Mouse (Mus musculus) midbrain, embryonic 11.5 days (tissue): ENCODE measurements at regions not wholly inside any gene's neighbourhood (a gene's known extent, or its start where the extent isn't known, plus 50 kb on each side); places are given as distances from the start of the nearest gene placed in this dataset.

Experiments
- ATAC-seq: fragments of 200-750 bp; cut with Nextera tagmentation; 2 replicates; pipeline ENCODE4 v1.8.0; 2017; ENCODE audit warnings: moderate TSS enrichment, moderate library complexity; ENCODE audit not compliant: low FRiP score
- DNase-seq: peaks from one replicate; pipeline ENCODE4 v3.0.0; 2015; ENCODE audit warnings: low spot score; ENCODE audit errors: missing footprints
- H3K27ac ChIP-seq: fragments of 300-500 bp; sonication (generic); 2 replicates; pipeline ENCODE4 v1.5.1; 2014; ENCODE audit warnings: low read depth, low read length
- H3K27me3 ChIP-seq: fragments of 300-500 bp; sonication (generic); 2 replicates; pipeline ENCODE4 v1.6.1; 2014; ENCODE audit warnings: mild to moderate bottlenecking, low read length, moderate library complexity, mixed read lengths; ENCODE audit not compliant: control insufficient read depth, insufficient read depth
- H3K36me3 ChIP-seq: fragments of 300-500 bp; sonication (generic); 2 replicates; pipeline ENCODE4 v1.6.1; 2014; ENCODE audit warnings: mild to moderate bottlenecking, low read length, moderate library complexity, mixed read lengths; ENCODE audit not compliant: control insufficient read depth, insufficient read depth
- H3K4me1 ChIP-seq: fragments of 300-500 bp; sonication (generic); 2 replicates; pipeline ENCODE4 v1.6.1; 2014; ENCODE audit warnings: low read length; ENCODE audit not compliant: control insufficient read depth, insufficient read depth
- H3K4me2 ChIP-seq: fragments of 300-500 bp; sonication (generic); 2 replicates; pipeline ENCODE4 v1.6.1; 2014; ENCODE audit warnings: mild to moderate bottlenecking, moderate library complexity
- H3K4me3 ChIP-seq: fragments of 300-500 bp; sonication (generic); 2 replicates; pipeline ENCODE4 v1.5.1; 2014; ENCODE audit warnings: low read depth, low read length
- H3K9ac ChIP-seq: fragments of 300-500 bp; sonication (generic); 2 replicates; pipeline ENCODE4 v1.6.1; 2014; ENCODE audit warnings: low read length
- H3K9me3 ChIP-seq: fragments of 300-500 bp; sonication (generic); 2 replicates; pipeline ENCODE4 v1.6.1; 2016; ENCODE audit warnings: low read length; ENCODE audit not compliant: control insufficient read depth
- WGBS: fragments of 180-500 bp; shearing (Covaris S2); extraction: QIAGEN DNeasy Blood & Tissue Kit; methylation state at CpG from one replicate; pipeline ENCODE4 v1.1.7; 2014; 5-methylcytosine and 5-hydroxymethylcytosine counted together

GRCm38 (mm10) chr9:69681372-69682213 is 79.1 kb downstream of the Foxb1 start:
- H3K27ac ChIP-seq: no peak overlapping the region

GRCm38 (mm10) chr9:69678634-69679033 is 82.1 kb downstream of the Foxb1 start:
- Histone ChIP-seq H3K4me3 (no peak overlapping the region), H3K27me3 (no peaks in the 10 kb centered on the region), H3K9ac (no peak overlapping the region), H3K4me1 (peaks cover 10% of the 10 kb centered on the region), H3K9me3 (no peaks in the 10 kb centered on the region), H3K4me2 (no peak overlapping the region), H3K27ac (no peak overlapping the region), H3K36me3 (no peaks in the 10 kb centered on the region)
- WGBS: 88% methylated on average over 1 of the region's 1 CpGs
- no peak for ATAC-seq
- DNase-seq: no peak

More at GRCm38 (mm10) chr9:69681372-69682213, 79.1 kb downstream of the Foxb1 start:
- Histone ChIP-seq H3K27me3 (no peaks in the 10 kb centered on the region), H3K9ac (no peak overlapping the region), H3K9me3 (no peaks in the 10 kb centered on the region), H3K36me3 (no peaks in the 10 kb centered on the region), H3K4me3 (no peak overlapping the region), H3K4me1 (peaks cover 10% of the 10 kb centered on the region), H3K4me2 (no peak overlapping the region)
- ATAC-seq (peak; percentile 16; the same call in 1 of the 2 replicates), DNase-seq (peak; percentile 89)
- WGBS: 6% methylated on average over 9 of the region's 9 CpGs

- H3K4me1 ChIP-seq: peaks cover 19% of the 10 kb centered on the region
- no peak overlapping the region for H3K9ac ChIP-seq
- 74% methylated on average over 10 of the region's 10 CpGs for WGBS
- peaks cover 10% of the 10 kb centered on the region for H3K27me3 ChIP-seq
- DNase-seq (peak; percentile 54), ATAC-seq (no peak)
- no peak overlapping the region for H3K4me2 ChIP-seq
- H3K4me3 ChIP-seq: no peak overlapping the region
- H3K27ac ChIP-seq: no peak overlapping the region
- no peaks in the 10 kb centered on the region for H3K9me3 ChIP-seq
- H3K36me3 ChIP-seq: no peaks in the 10 kb centered on the region
Observed at GRCm38 (mm10) chr9:69673463-69674105, 87.2 kb downstream of the Foxb1 start.

GRCm38 (mm10) chr9:69672657-69673462 is 87.9 kb downstream of the Foxb1 start:
- WGBS: 65% methylated on average over 13 of the region's 13 CpGs
- Histone ChIP-seq H3K4me2 (no peak overlapping the region), H3K4me1 (peaks cover 24% of the 10 kb centered on the region), H3K36me3 (no peaks in the 10 kb centered on the region), H3K27ac (no peak overlapping the region), H3K27me3 (peaks cover 15% of the 10 kb centered on the region), H3K9me3 (no peaks in the 10 kb centered on the region), H3K4me3 (no peak overlapping the region), H3K9ac (no peak overlapping the region)
- ATAC-seq (no peak), DNase-seq (peak; percentile 81)

- H3K27me3 ChIP-seq: peaks cover 15% of the 10 kb centered on the region
- 2% methylated on average over 18 of the region's 18 CpGs for WGBS
- no peak overlapping the region for H3K27ac ChIP-seq
- H3K36me3 ChIP-seq: no peaks in the 10 kb centered on the region
- no peak for ATAC-seq
- H3K9me3 ChIP-seq: no peaks in the 10 kb centered on the region
- peak; percentile 89 for DNase-seq
- peaks cover 24% of the 10 kb centered on the region for H3K4me1 ChIP-seq
- H3K4me3 ChIP-seq: peak overlapping the region; percentile 27
- H3K9ac ChIP-seq: peak overlapping the region; percentile 50; the same call in 1 of the 2 replicates
- H3K4me2 ChIP-seq: peak overlapping the region; percentile 58
Observed at GRCm38 (mm10) chr9:69671199-69671598, 89.5 kb downstream of the Foxb1 start.

- H3K4me2 ChIP-seq: peak overlapping the region; percentile 58
Observed at GRCm38 (mm10) chr9:69670551-69671044, 90.1 kb downstream of the Foxb1 start.

GRCm38 (mm10) chr9:69669611-69670550 is 90.9 kb downstream of the Foxb1 start:
- peak overlapping the region; percentile 50; the same call in 1 of the 2 replicates for H3K9ac ChIP-seq

More at GRCm38 (mm10) chr9:69670551-69671044, 90.1 kb downstream of the Foxb1 start:
- no peak for DNase-seq
- H3K27ac ChIP-seq: no peak overlapping the region; the same call in 1 of the 2 replicates
- H3K36me3 ChIP-seq: no peaks in the 10 kb centered on the region
- ATAC-seq: peak; percentile 78
- H3K4me3 ChIP-seq: peak overlapping the region; percentile 27
- H3K27me3 ChIP-seq: peaks cover 15% of the 10 kb centered on the region
- H3K4me1 ChIP-seq: peaks cover 24% of the 10 kb centered on the region
- H3K9ac ChIP-seq: peak overlapping the region; percentile 50
- 2% methylated on average over 17 of the region's 17 CpGs for WGBS
- no peaks in the 10 kb centered on the region for H3K9me3 ChIP-seq

More at GRCm38 (mm10) chr9:69669611-69670550, 90.9 kb downstream of the Foxb1 start:
- peaks cover 15% of the 10 kb centered on the region for H3K27me3 ChIP-seq
- ATAC-seq (peak; percentile 39), DNase-seq (peak; percentile 93)
- no peak overlapping the region for H3K27ac ChIP-seq
- H3K9me3 ChIP-seq: no peaks in the 10 kb centered on the region
- H3K4me1 ChIP-seq: peaks cover 24% of the 10 kb centered on the region
- peak overlapping the region; percentile 58 for H3K4me2 ChIP-seq
- 1% methylated on average over 25 of the region's 25 CpGs for WGBS
- H3K4me3 ChIP-seq: peak overlapping the region; percentile 27
- H3K36me3 ChIP-seq: no peaks in the 10 kb centered on the region
